ENCODE assay signal across 30 mouse cellular contexts in the genomic region with DNA sequence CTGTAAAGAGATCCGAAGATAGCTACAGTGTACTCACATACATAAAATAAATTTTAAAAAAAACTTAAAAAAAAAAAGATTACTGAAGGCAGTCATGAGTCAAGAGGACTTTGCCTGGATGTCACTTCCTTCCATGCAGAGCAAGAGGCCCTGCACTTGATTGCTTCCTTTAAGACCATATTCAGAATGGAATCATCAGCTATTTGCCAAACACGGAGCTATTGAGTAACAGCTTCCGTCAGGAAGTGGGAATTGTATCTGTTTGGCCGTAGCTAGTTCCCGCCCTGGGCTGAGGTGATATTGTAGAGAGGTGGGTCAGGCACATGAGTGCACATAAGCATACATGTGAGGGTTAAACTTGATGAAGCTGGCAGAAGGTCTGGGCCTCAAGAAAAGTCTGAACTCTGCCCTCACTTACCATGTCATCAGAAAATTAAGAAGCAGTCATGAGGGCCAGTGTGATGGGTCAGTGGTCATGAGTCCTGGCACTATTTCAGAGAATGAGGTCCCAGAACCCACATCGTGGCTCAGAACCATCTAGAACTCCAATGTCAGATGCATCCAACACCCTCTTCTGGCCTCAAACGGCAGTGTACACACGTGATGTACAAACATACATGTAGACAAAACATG. TPM values are rescaled to one million over a fixed set of nuclear protein-coding genes. Genes with fewer than 3 reads are reported as not detected.
DNase-seq lines count a peak whose midpoint lies in the region; ATAC-seq and TF ChIP-seq lines count a peak whose summit lies in the region.
"Had no signal": no experiment of that assay in that cellular context is flagged by ENCODE, and none has a peak within 500 bp of the region (broad histone marks: within the 10 kb centered on the region; RNA-seq: fewer than 3 reads in every experiment).

No protein-coding gene starts in this region.

- no peaks in the 10 kb centered on the region for H3K36me3 ChIP-seq in kidney, embryonic 15.5 days
- no peaks in the 10 kb centered on the region for H3K36me3 ChIP-seq in kidney, postnatal 0 days (ENCODE audit: insufficient read depth, low read length)
- no peaks in the 10 kb centered on the region for H3K36me3 ChIP-seq in forebrain, postnatal 0 days (ENCODE audit: insufficient read depth)
- H3K36me3 ChIP-seq: embryonic facial prominence, embryonic 13.5 days; forebrain, embryonic 12.5 days; G1E; heart, embryonic 12.5 days; hindbrain, embryonic 10.5 days; limb, embryonic 15.5 days; midbrain, embryonic 15.5 days; neural tube, embryonic 12.5 days had no signal

- no peak overlapping the region for H3K4me3 ChIP-seq in kidney, embryonic 15.5 days (replicated peaks)
- no peak overlapping the region for H3K4me3 ChIP-seq in kidney, postnatal 0 days (replicated peaks; ENCODE audit: low read depth, low read length)
- no peak overlapping the region for H3K4me3 ChIP-seq in forebrain, postnatal 0 days (ENCODE audit: low read depth, low read length)
- H3K4me3 ChIP-seq: embryonic facial prominence, embryonic 13.5 days; erythroblast, embryonic 14.5 days; forebrain, embryonic 12.5 days; gastrocnemius, adult 2 months; heart, embryonic 12.5 days; hindbrain, embryonic 10.5 days; left cerebral cortex, adult 2 months; limb, embryonic 15.5 days; midbrain, embryonic 15.5 days; neural tube, embryonic 12.5 days had no signal

- no peak overlapping the region for H3K4me2 ChIP-seq in kidney, embryonic 15.5 days
- H3K4me2 ChIP-seq in kidney, postnatal 0 days (ENCODE audit: low read length): no peak overlapping the region
- H3K4me2 ChIP-seq in forebrain, postnatal 0 days (ENCODE audit: low read depth): no peak overlapping the region
- H3K4me2 ChIP-seq: embryonic facial prominence, embryonic 13.5 days; forebrain, embryonic 12.5 days; heart, embryonic 12.5 days; limb, embryonic 15.5 days; midbrain, embryonic 15.5 days; neural tube, embryonic 12.5 days had no signal

- H3K27ac ChIP-seq in kidney, embryonic 15.5 days: no peak overlapping the region
- H3K27ac ChIP-seq in kidney, postnatal 0 days: no peak overlapping the region
- no peak overlapping the region for H3K27ac ChIP-seq in forebrain, postnatal 0 days (ENCODE audit: low read depth, low read length)
- H3K27ac ChIP-seq: embryonic facial prominence, embryonic 13.5 days; forebrain, embryonic 12.5 days; gastrocnemius, adult 2 months; hindbrain, embryonic 10.5 days; hindbrain, postnatal 0 days; left cerebral cortex, adult 2 months; limb, embryonic 15.5 days; midbrain, embryonic 15.5 days; neural tube, embryonic 12.5 days had no signal

- no peaks in the 10 kb centered on the region for H3K9me3 ChIP-seq in kidney, embryonic 15.5 days (replicated peaks)
- H3K9me3 ChIP-seq in kidney, postnatal 0 days (replicated peaks; ENCODE audit: low read length): no peaks in the 10 kb centered on the region
- H3K9me3 ChIP-seq in forebrain, postnatal 0 days (ENCODE audit: low read length): no peaks in the 10 kb centered on the region
- H3K9me3 ChIP-seq: embryonic facial prominence, embryonic 13.5 days; forebrain, embryonic 12.5 days; G1E; hindbrain, embryonic 10.5 days; limb, embryonic 15.5 days; midbrain, embryonic 15.5 days; neural tube, embryonic 12.5 days had no signal

- no peaks in the 10 kb centered on the region for H3K4me1 ChIP-seq in kidney, embryonic 15.5 days
- no peaks in the 10 kb centered on the region for H3K4me1 ChIP-seq in kidney, postnatal 0 days (replicated peaks; ENCODE audit: insufficient read depth, low read length)
- H3K4me1 ChIP-seq in forebrain, postnatal 0 days (ENCODE audit: insufficient read depth): no peaks in the 10 kb centered on the region
- H3K4me1 ChIP-seq: embryonic facial prominence, embryonic 13.5 days; heart, embryonic 12.5 days; hindbrain, embryonic 10.5 days; limb, embryonic 15.5 days; midbrain, embryonic 15.5 days; neural tube, embryonic 12.5 days had no signal

- ATAC-seq in kidney, embryonic 15.5 days (replicated peaks; ENCODE audit: low FRiP score): no peak
- ATAC-seq in granulocyte monocyte progenitor cell, adult 5-6 weeks (replicated peaks; ENCODE audit: poor library complexity, severe bottlenecking): peak; percentile 88
- ATAC-seq in kidney, postnatal 0 days (replicated peaks; ENCODE audit: low FRiP score, low read depth): peak; percentile 65
- ATAC-seq in megakaryocyte, adult 5-6 weeks (ENCODE audit: poor library complexity, severe bottlenecking): peak; percentile 15; the same call in 1 of the 2 replicates
- ATAC-seq in forebrain, postnatal 0 days: no peak
- ATAC-seq: hindbrain, postnatal 0 days; midbrain, embryonic 15.5 days had no signal

- H3K9ac ChIP-seq in kidney, embryonic 15.5 days: no peak overlapping the region
- no peak overlapping the region for H3K9ac ChIP-seq in kidney, postnatal 0 days (ENCODE audit: low read depth, low read length)
- no peak overlapping the region for H3K9ac ChIP-seq in forebrain, postnatal 0 days
- H3K9ac ChIP-seq: embryonic facial prominence, embryonic 13.5 days; forebrain, embryonic 12.5 days; heart, embryonic 12.5 days; limb, embryonic 15.5 days; midbrain, embryonic 15.5 days; neural tube, embryonic 12.5 days had no signal

- no peaks in the 10 kb centered on the region for H3K27me3 ChIP-seq in kidney, embryonic 15.5 days
- H3K27me3 ChIP-seq in kidney, postnatal 0 days (ENCODE audit: insufficient read depth, low read length): no peaks in the 10 kb centered on the region
- H3K27me3 ChIP-seq in forebrain, postnatal 0 days (ENCODE audit: insufficient read depth, low read length): no peaks in the 10 kb centered on the region
- H3K27me3 ChIP-seq: CH12.LX; embryonic facial prominence, embryonic 13.5 days; forebrain, embryonic 12.5 days; heart, embryonic 12.5 days; limb, embryonic 15.5 days; midbrain, embryonic 15.5 days; neural tube, embryonic 12.5 days had no signal

- peak; percentile 38 for DNase-seq in kidney, adult 18-20 months
- no peak for DNase-seq in kidney, postnatal 0 days (ENCODE audit: low spot score)
- no peak for DNase-seq in forebrain, postnatal 0 days
- no peak for DNase-seq in liver
- DNase-seq in gastrocnemius, adult 8-10 months (ENCODE audit: low spot score in 2 of 2): no peak
- DNase-seq: adrenal gland, adult 2 months; cerebellum, adult 18-20 months; cerebellum, postnatal 25 days; gastrocnemius, adult 2 months; heart, postnatal 10 days; layer of hippocampus, adult 9-11 months; lung, postnatal 10 days; retina, postnatal 1 day; thymus, postnatal 4 days had no signal

- TF ChIP-seq CTCF in kidney, postnatal 0 days (IDR thresholded peaks at IDR 0.05; ENCODE audit: low read depth): no peak
- no peak for TF ChIP-seq CTCF in forebrain, postnatal 0 days (IDR thresholded peaks at IDR 0.05; ENCODE audit: low read depth)

- WGBS in kidney, embryonic 15.5 days: 80% methylated on average over 8 of the region's 8 CpGs
- 81% methylated on average over 8 of the region's 8 CpGs for WGBS in kidney, postnatal 0 days
- 89% methylated on average over 8 of the region's 8 CpGs for WGBS in forebrain, postnatal 0 days

RNA-seq across cellular contexts. Expression of a gene that starts 16.6 kb away (rescaled TPM):
- 3.6 and 4.2 TPM in 2 replicates for polyA plus RNA-seq in kidney, embryonic 15.5 days (2015; fragmentation: Nextera tagmentation; extraction: Ambion mirVana)
- total RNA-seq in granulocyte monocyte progenitor cell, adult 5-6 weeks (2014; fragmentation: Nextera tagmentation): 0.21 and 1.5 TPM in 2 replicates
- 0.34 and 0.72 TPM in 2 replicates for total RNA-seq in granulocyte monocyte progenitor cell, adult 5-6 weeks (2017)
- polyA plus RNA-seq in kidney, postnatal 0 days (2015; fragmentation: Nextera tagmentation; extraction: Ambion mirVana): 6.5 and 6.8 TPM in 2 replicates
- 0.71 and 2.9 TPM in 2 replicates for total RNA-seq in megakaryocyte, adult 5-6 weeks (2015)
- 0.66 and 2.1 TPM in 2 replicates for total RNA-seq in megakaryocyte, adult 5-6 weeks (2017)
- total RNA-seq in forebrain, postnatal 0 days (2014; rRNA removed): 1.4 and 3.0 TPM in 2 replicates
- polyA plus RNA-seq in forebrain, postnatal 0 days (2015; fragmentation: Nextera tagmentation; extraction: Ambion mirVana): 5.5 and 5.6 TPM in 2 replicates
- total RNA-seq in gastrocnemius, adult 8-10 months (2022): under 1 TPM in 1 of 4 experiments, not detected in 3; 0.44 TPM
- total RNA-seq: gastrocnemius, adult 2 months had no signal
- polyA plus RNA-seq: erythroblast, embryonic 14.5 days had no signal

RNA-seq across cellular contexts. Expression of a gene that starts 16.8 kb away (rescaled TPM):
- 26.3 and 30.2 TPM in 2 replicates for polyA plus RNA-seq in kidney, embryonic 15.5 days (2015; fragmentation: Nextera tagmentation; extraction: Ambion mirVana)
- total RNA-seq in granulocyte monocyte progenitor cell, adult 5-6 weeks (2014; fragmentation: Nextera tagmentation): 36.6 and 44.6 TPM in 2 replicates
- total RNA-seq in granulocyte monocyte progenitor cell, adult 5-6 weeks (2017): 26.7 and 39.9 TPM in 2 replicates
- polyA plus RNA-seq in kidney, postnatal 0 days (2015; fragmentation: Nextera tagmentation; extraction: Ambion mirVana): 19.4 and 20.7 TPM in 2 replicates
- 34.7 and 39.4 TPM in 2 replicates for total RNA-seq in megakaryocyte, adult 5-6 weeks (2015)
- total RNA-seq in megakaryocyte, adult 5-6 weeks (2017): 17.9 and 18.6 TPM in 2 replicates
- 43.5 and 52.8 TPM in 2 replicates for total RNA-seq in forebrain, postnatal 0 days (2014; rRNA removed)
- 16.9 and 22.0 TPM in 2 replicates for polyA plus RNA-seq in forebrain, postnatal 0 days (2015; fragmentation: Nextera tagmentation; extraction: Ambion mirVana)
- 10 to 100 TPM; 22.4 to 29.6 (median 24.0) TPM for total RNA-seq in gastrocnemius, adult 8-10 months (2022)

RNA-seq across cellular contexts. Expression of a gene that starts 26.6 kb away (rescaled TPM):
- 0.27 and 0.31 TPM in 2 replicates for polyA plus RNA-seq in kidney, embryonic 15.5 days (2015; fragmentation: Nextera tagmentation; extraction: Ambion mirVana)
- 0.36 TPM in 1 of 2 replicates, not detected in the other for total RNA-seq in granulocyte monocyte progenitor cell, adult 5-6 weeks (2014; fragmentation: Nextera tagmentation)
- 0.98 and 1.5 TPM in 2 replicates for total RNA-seq in granulocyte monocyte progenitor cell, adult 5-6 weeks (2017)
- polyA plus RNA-seq in kidney, postnatal 0 days (2015; fragmentation: Nextera tagmentation; extraction: Ambion mirVana): 0.05 and 0.10 TPM in 2 replicates
- total RNA-seq in megakaryocyte, adult 5-6 weeks (2015): not detected in 2 replicates
- 0.41 TPM in 1 of 2 replicates, not detected in the other for total RNA-seq in megakaryocyte, adult 5-6 weeks (2017)
- 1.2 and 1.4 TPM in 2 replicates for total RNA-seq in forebrain, postnatal 0 days (2014; rRNA removed)
- polyA plus RNA-seq in forebrain, postnatal 0 days (2015; fragmentation: Nextera tagmentation; extraction: Ambion mirVana): 0.50 and 1.3 TPM in 2 replicates
- total RNA-seq in gastrocnemius, adult 8-10 months (2022): 100 to 1,000 TPM; 317 to 357 (median 343) TPM
- polyA plus RNA-seq: erythroblast, embryonic 14.5 days; G1E; stomach, embryonic 14.5 days had no signal

RNA-seq across cellular contexts. Expression of a gene that starts 29.4 kb away (rescaled TPM):
- 6.4 and 7.1 TPM in 2 replicates for polyA plus RNA-seq in kidney, embryonic 15.5 days (2015; fragmentation: Nextera tagmentation; extraction: Ambion mirVana)
- 1.2 and 3.1 TPM in 2 replicates for total RNA-seq in granulocyte monocyte progenitor cell, adult 5-6 weeks (2014; fragmentation: Nextera tagmentation)
- total RNA-seq in granulocyte monocyte progenitor cell, adult 5-6 weeks (2017): 1.9 and 4.2 TPM in 2 replicates
- 6.1 and 6.6 TPM in 2 replicates for polyA plus RNA-seq in kidney, postnatal 0 days (2015; fragmentation: Nextera tagmentation; extraction: Ambion mirVana)
- total RNA-seq in megakaryocyte, adult 5-6 weeks (2015): 0.07 TPM in 1 of 2 replicates, not detected in the other
- not detected in 2 replicates for total RNA-seq in megakaryocyte, adult 5-6 weeks (2017)
- 21.2 and 23.6 TPM in 2 replicates for total RNA-seq in forebrain, postnatal 0 days (2014; rRNA removed)
- 8.3 and 9.8 TPM in 2 replicates for polyA plus RNA-seq in forebrain, postnatal 0 days (2015; fragmentation: Nextera tagmentation; extraction: Ambion mirVana)
- under 1 TPM; 0.25 to 0.59 (median 0.46) TPM for total RNA-seq in gastrocnemius, adult 8-10 months (2022)

RNA-seq across cellular contexts. Expression of a gene that starts 37.7 kb away (rescaled TPM):
- 984 and 1,043 TPM in 2 replicates for polyA plus RNA-seq in kidney, embryonic 15.5 days (2015; fragmentation: Nextera tagmentation; extraction: Ambion mirVana)
- 360 and 388 TPM in 2 replicates for total RNA-seq in granulocyte monocyte progenitor cell, adult 5-6 weeks (2014; fragmentation: Nextera tagmentation)
- 241 and 245 TPM in 2 replicates for total RNA-seq in granulocyte monocyte progenitor cell, adult 5-6 weeks (2017)
- polyA plus RNA-seq in kidney, postnatal 0 days (2015; fragmentation: Nextera tagmentation; extraction: Ambion mirVana): 1,323 and 1,401 TPM in 2 replicates
- 261 and 270 TPM in 2 replicates for total RNA-seq in megakaryocyte, adult 5-6 weeks (2015)
- total RNA-seq in megakaryocyte, adult 5-6 weeks (2017): 123 and 132 TPM in 2 replicates
- 905 and 1,053 TPM in 2 replicates for total RNA-seq in forebrain, postnatal 0 days (2014; rRNA removed)
- polyA plus RNA-seq in forebrain, postnatal 0 days (2015; fragmentation: Nextera tagmentation; extraction: Ambion mirVana): 889 and 1,240 TPM in 2 replicates
- 100 to 1,000 TPM; 640 to 672 (median 655) TPM for total RNA-seq in gastrocnemius, adult 8-10 months (2022)

Comparison
In these comparisons a context has a peak if more than half of its experiments do, and no peak if none do; other contexts are left out.
1. ATAC-seq: peak in granulocyte monocyte progenitor cell, adult 5-6 weeks (single experiment), kidney, postnatal 0 days (single experiment) and megakaryocyte, adult 5-6 weeks (single experiment); none in kidney, embryonic 15.5 days (single experiment) and forebrain, postnatal 0 days (single experiment).
2. RNA of a gene that starts 26.6 kb away (total RNA-seq): 317 to 357 TPM in gastrocnemius, adult 8-10 months; 1.2 to 1.4 TPM in forebrain, postnatal 0 days, 0.36 to 1.5 TPM in granulocyte monocyte progenitor cell, adult 5-6 weeks and 0.41 TPM in megakaryocyte, adult 5-6 weeks; every median in the first group is over 100 times any median in the second.